Mouse (Mus musculus): ENCODE results near the gene Pinlyp. TPM values are rescaled to one million over a fixed set of nuclear protein-coding genes. Genes with fewer than 3 reads are reported as not detected.

Pinlyp gene
- polyA plus RNA-seq, 1 experiment from 2014 or later = not detected

- Histone ChIP-seq H3K27ac (ENCODE audit: low read depth) (no peak overlapping the region), H3K36me3 (ENCODE audit: insufficient read depth) (no peaks in the 10 kb centered on the region), H3K27me3 (ENCODE audit: insufficient read depth, low read length) (peaks cover 20% of the 10 kb centered on the region), H3K4me3 (ENCODE audit: low read depth, low read length) (no peak overlapping the region), H3K4me2 (no peak overlapping the region), H3K9me3 (ENCODE audit: low read depth, low read length) (peaks cover 4% of the 10 kb centered on the region; the same call in 1 of the 2 replicates), H3K4me1 (ENCODE audit: insufficient read depth) (peaks cover 8% of the 10 kb centered on the region; the same call in 1 of the 2 replicates), H3K9ac (no peak overlapping the region)
- TF ChIP-seq CTCF (IDR thresholded peaks at IDR 0.05; ENCODE audit: low read depth) = no peak
- ATAC-seq (ENCODE audit: insufficient read depth) (no peak), DNase-seq (no peak)
- WGBS = 24% methylated on average over 4 of the region's 4 CpGs
Measured at GRCm38 (mm10) chr7:24504868-24505267, 41.0 kb downstream of the Pinlyp start.

- Histone ChIP-seq H3K4me1 (ENCODE audit: insufficient read depth) (peaks cover 8% of the 10 kb centered on the region; the same call in 1 of the 2 replicates), H3K36me3 (ENCODE audit: insufficient read depth) (no peaks in the 10 kb centered on the region), H3K27me3 (ENCODE audit: insufficient read depth, low read length) (peaks cover 29% of the 10 kb centered on the region), H3K4me2 (peak overlapping the region; percentile 16; the same call in 1 of the 2 replicates), H3K4me3 (ENCODE audit: low read depth, low read length) (no peak overlapping the region), H3K9ac (no peak overlapping the region), H3K9me3 (ENCODE audit: low read depth, low read length) (peaks cover 4% of the 10 kb centered on the region; the same call in 1 of the 2 replicates), H3K27ac (ENCODE audit: low read depth) (no peak overlapping the region)
- DNase-seq = no peak
- no peak for ATAC-seq (ENCODE audit: insufficient read depth)
- TF ChIP-seq CTCF (IDR thresholded peaks at IDR 0.05; ENCODE audit: low read depth) = no peak
- 12% methylated on average over 10 of the region's 10 CpGs for WGBS
Measured at GRCm38 (mm10) chr7:24504004-24504403, 41.9 kb downstream of the Pinlyp start.

- no peaks in the 10 kb centered on the region for H3K36me3 ChIP-seq (ENCODE audit: insufficient read depth)
- H3K27me3 ChIP-seq (ENCODE audit: insufficient read depth, low read length) = peaks cover 39% of the 10 kb centered on the region
- TF ChIP-seq CTCF (IDR thresholded peaks at IDR 0.05; ENCODE audit: low read depth) = peak; percentile 36; the same call in 1 of the 2 replicates
- H3K4me1 ChIP-seq (ENCODE audit: insufficient read depth) = peaks cover 5% of the 10 kb centered on the region; the same call in 1 of the 2 replicates
- H3K9ac ChIP-seq = no peak overlapping the region
- ATAC-seq (ENCODE audit: insufficient read depth) (no peak), DNase-seq (no peak)
- no peak overlapping the region for H3K4me2 ChIP-seq
- H3K4me3 ChIP-seq (ENCODE audit: low read depth, low read length) = no peak overlapping the region
- WGBS = 44% methylated on average over 21 of the region's 21 CpGs
- no peak overlapping the region for H3K27ac ChIP-seq (ENCODE audit: low read depth)
- H3K9me3 ChIP-seq (ENCODE audit: low read depth, low read length) = peaks cover 4% of the 10 kb centered on the region; the same call in 1 of the 2 replicates
Measured at GRCm38 (mm10) chr7:24501492-24501891, 44.4 kb downstream of the Pinlyp start.

- Histone ChIP-seq H3K4me2 (no peak overlapping the region), H3K36me3 (ENCODE audit: insufficient read depth) (no peaks in the 10 kb centered on the region), H3K4me1 (ENCODE audit: insufficient read depth) (peaks cover 2% of the 10 kb centered on the region; the same call in 1 of the 2 replicates), H3K27ac (ENCODE audit: low read depth) (no peak overlapping the region), H3K4me3 (ENCODE audit: low read depth, low read length) (no peak overlapping the region), H3K9me3 (ENCODE audit: low read depth, low read length) (peaks cover 4% of the 10 kb centered on the region; the same call in 1 of the 2 replicates), H3K27me3 (ENCODE audit: insufficient read depth, low read length) (peaks cover 39% of the 10 kb centered on the region), H3K9ac (no peak overlapping the region)
- peak; percentile 55 for TF ChIP-seq CTCF (IDR thresholded peaks at IDR 0.05; ENCODE audit: low read depth)
- no peak for ATAC-seq (ENCODE audit: insufficient read depth)
- 30% methylated on average over 7 of the region's 7 CpGs for WGBS
- DNase-seq = peak; percentile 70
Measured at GRCm38 (mm10) chr7:24500929-24501328, 45.0 kb downstream of the Pinlyp start.

GRCm38 (mm10) chr7:24499856-24500577, 45.9 kb downstream of the Pinlyp start:
- no peak for TF ChIP-seq CTCF (IDR thresholded peaks at IDR 0.05; ENCODE audit: low read depth)
- H3K36me3 ChIP-seq (ENCODE audit: insufficient read depth) = no peaks in the 10 kb centered on the region
- ATAC-seq (ENCODE audit: insufficient read depth) = peak; percentile 53
- no peak overlapping the region for H3K27ac ChIP-seq (ENCODE audit: low read depth)
- peak; percentile 42 for DNase-seq
- WGBS = 9% methylated on average over 43 of the region's 43 CpGs
- H3K9ac ChIP-seq = peak overlapping the region; percentile 4; the same call in 1 of the 2 replicates
- H3K4me3 ChIP-seq (ENCODE audit: low read depth, low read length) = peak overlapping the region; percentile 35
- H3K9me3 ChIP-seq (ENCODE audit: low read depth, low read length) = peaks cover 4% of the 10 kb centered on the region; the same call in 1 of the 2 replicates
- H3K4me2 ChIP-seq = peak overlapping the region; percentile 61
- H3K27me3 ChIP-seq (ENCODE audit: insufficient read depth, low read length) = peaks cover 39% of the 10 kb centered on the region
- H3K4me1 ChIP-seq (ENCODE audit: insufficient read depth) = no peaks in the 10 kb centered on the region

Other genes with a start within 250 kb of the Pinlyp start
- gene Zfp61, start 244.9 kb downstream of the Pinlyp start, polyA plus RNA-seq (2014; fragmentation: Nextera tagmentation; extraction: Ambion mirVana) = 32.1 and 32.4 TPM in 2 replicates
- 8.6 and 9.8 TPM in 2 replicates for gene Zfp94, start 229.5 kb downstream of the Pinlyp start, polyA plus RNA-seq (2014; fragmentation: Nextera tagmentation; extraction: Ambion mirVana)
- not detected in 2 replicates for gene Tescl, start 212.2 kb downstream of the Pinlyp start, polyA plus RNA-seq (2014; fragmentation: Nextera tagmentation; extraction: Ambion mirVana)
- not detected in 2 replicates for gene Lypd5, start 196.9 kb downstream of the Pinlyp start, polyA plus RNA-seq (2014; fragmentation: Nextera tagmentation; extraction: Ambion mirVana)
- 1.6 and 1.7 TPM in 2 replicates for gene Kcnn4, start 175.9 kb downstream of the Pinlyp start, polyA plus RNA-seq (2014; fragmentation: Nextera tagmentation; extraction: Ambion mirVana)
- 21.5 and 24.5 TPM in 2 replicates for gene Smg9, start 146.5 kb downstream of the Pinlyp start, polyA plus RNA-seq (2014; fragmentation: Nextera tagmentation; extraction: Ambion mirVana)
- gene Irgc1, start 93.8 kb downstream of the Pinlyp start, polyA plus RNA-seq (2014; fragmentation: Nextera tagmentation; extraction: Ambion mirVana) = 0.14 TPM in 1 of 2 replicates, not detected in the other
- gene Plaur, start 83.6 kb downstream of the Pinlyp start, polyA plus RNA-seq (2014; fragmentation: Nextera tagmentation; extraction: Ambion mirVana) = 18.1 and 20.2 TPM in 2 replicates
- gene Cadm4, start 64.1 kb downstream of the Pinlyp start, polyA plus RNA-seq (2014; fragmentation: Nextera tagmentation; extraction: Ambion mirVana) = 0.34 and 0.72 TPM in 2 replicates
- gene Zfp428, start 39.1 kb downstream of the Pinlyp start, polyA plus RNA-seq (2014; fragmentation: Nextera tagmentation; extraction: Ambion mirVana) = 36.2 and 37.7 TPM in 2 replicates
- 0.32 and 0.47 TPM in 2 replicates for gene AC161166.1, start 33.7 kb downstream of the Pinlyp start, polyA plus RNA-seq (2014; fragmentation: Nextera tagmentation; extraction: Ambion mirVana)
- gene Irgq, start 15.4 kb downstream of the Pinlyp start, polyA plus RNA-seq (2014; fragmentation: Nextera tagmentation; extraction: Ambion mirVana) = 8.0 and 9.3 TPM in 2 replicates
- gene Xrcc1, start 171 bp upstream of the Pinlyp start, polyA plus RNA-seq (2014; fragmentation: Nextera tagmentation; extraction: Ambion mirVana) = 96.6 and 121 TPM in 2 replicates
- gene Ethe1, start 41.4 kb upstream of the Pinlyp start, polyA plus RNA-seq (2014; fragmentation: Nextera tagmentation; extraction: Ambion mirVana) = 26.5 and 26.7 TPM in 2 replicates
- 2.6 and 2.9 TPM in 2 replicates for gene Zfp575, start 41.5 kb upstream of the Pinlyp start, polyA plus RNA-seq (2014; fragmentation: Nextera tagmentation; extraction: Ambion mirVana)
- 0.14 and 0.33 TPM in 2 replicates for gene Phldb3, start 64.6 kb upstream of the Pinlyp start, polyA plus RNA-seq (2014; fragmentation: Nextera tagmentation; extraction: Ambion mirVana)
- gene Lypd3, start 90.4 kb upstream of the Pinlyp start, polyA plus RNA-seq (2014; fragmentation: Nextera tagmentation; extraction: Ambion mirVana) = 0.14 TPM in 1 of 2 replicates, not detected in the other
- not detected in 2 replicates for gene Tex101, start 130.6 kb upstream of the Pinlyp start, polyA plus RNA-seq (2014; fragmentation: Nextera tagmentation; extraction: Ambion mirVana)
- not detected in 2 replicates for gene BC049730, start 163.1 kb upstream of the Pinlyp start, polyA plus RNA-seq (2014; fragmentation: Nextera tagmentation; extraction: Ambion mirVana)
- gene Gm4763, start 180.8 kb upstream of the Pinlyp start, polyA plus RNA-seq (2014; fragmentation: Nextera tagmentation; extraction: Ambion mirVana) = not detected in 2 replicates
- gene Cd177, start 214.2 kb upstream of the Pinlyp start, polyA plus RNA-seq (2014; fragmentation: Nextera tagmentation; extraction: Ambion mirVana) = 0.13 TPM in 1 of 2 replicates, not detected in the other
- not detected in 2 replicates for gene Ceacam10, start 231.1 kb upstream of the Pinlyp start, polyA plus RNA-seq (2014; fragmentation: Nextera tagmentation; extraction: Ambion mirVana)

All from lung, embryonic 14.5 days (tissue).